Mouse (Mus musculus) ES-Bruce4 (cell line): ENCODE data around the gene Exph5. TPM values are rescaled to one million over a fixed set of nuclear protein-coding genes. Genes with fewer than 3 reads are reported as not detected.

ENCODE experiments used
- H3K27ac ChIP-seq: 2 replicates; pipeline ENCODE4 v1.5.1; 2012; ENCODE audit warnings: low read length, inconsistent platforms; ENCODE audit not compliant: insufficient read depth
- H3K27me3 ChIP-seq: 2 replicates; pipeline ENCODE4 v1.6.1; 2012; ENCODE audit warnings: mild to moderate bottlenecking, low read length, inconsistent platforms; ENCODE audit not compliant: control insufficient read depth, poor library complexity, insufficient read depth, severe bottlenecking
- H3K36me3 ChIP-seq: 2 replicates; pipeline ENCODE4 v1.6.1; 2012; ENCODE audit warnings: inconsistent platforms, mild to moderate bottlenecking, low read length, moderate library complexity; ENCODE audit not compliant: control insufficient read depth, poor library complexity, insufficient read depth, severe bottlenecking
- H3K4me1 ChIP-seq: one replicate; pipeline ENCODE4 v1.8.1; 2011; ENCODE audit warnings: low read length; ENCODE audit not compliant: control insufficient read depth, insufficient read depth
- H3K4me3 ChIP-seq: 2 replicates; pipeline ENCODE4 v1.5.1; 2011; ENCODE audit warnings: low read depth, mild to moderate bottlenecking, low read length
- H3K9ac ChIP-seq: 2 replicates; pipeline ENCODE4 v1.6.1; 2012; ENCODE audit warnings: low read depth, mild to moderate bottlenecking, inconsistent platforms; ENCODE audit not compliant: poor library complexity, severe bottlenecking
- H3K9me3 ChIP-seq: replicated peaks from 2 replicates; pipeline ENCODE4 v1.6.1; 2012; ENCODE audit warnings: mild to moderate bottlenecking, low read length, inconsistent platforms; ENCODE audit not compliant: control insufficient read depth, poor library complexity, insufficient read depth, severe bottlenecking
- CTCF ChIP-seq: IDR thresholded peaks from one replicate; pipeline ENCODE4 v1.8.1; 2011; ENCODE audit warnings: low read depth, low read length
- EP300 ChIP-seq: IDR thresholded peaks from 2 replicates; pipeline ENCODE4 v1.6.1; 2011; ENCODE audit warnings: low read depth, low read length; ENCODE audit not compliant: insufficient read depth
- POLR2A ChIP-seq: IDR thresholded peaks from one replicate; pipeline ENCODE4 v1.8.1; 2011; ENCODE audit warnings: low read length; ENCODE audit not compliant: insufficient read depth
- polyA plus RNA-seq: library from polyadenylated mRNA; stranded (reverse); fragments of >200 nt; gene quantifications from 2 replicates; pipeline ENCODE4 v1.2.4, GENCODE M21; 2011; ENCODE audit warnings: low read depth; ENCODE audit not compliant: missing spikeins, insufficient read depth, insufficient read length

Gene Exph5
- polyA plus RNA-seq, 1 experiment, result 0.40 TPM

DNA sequence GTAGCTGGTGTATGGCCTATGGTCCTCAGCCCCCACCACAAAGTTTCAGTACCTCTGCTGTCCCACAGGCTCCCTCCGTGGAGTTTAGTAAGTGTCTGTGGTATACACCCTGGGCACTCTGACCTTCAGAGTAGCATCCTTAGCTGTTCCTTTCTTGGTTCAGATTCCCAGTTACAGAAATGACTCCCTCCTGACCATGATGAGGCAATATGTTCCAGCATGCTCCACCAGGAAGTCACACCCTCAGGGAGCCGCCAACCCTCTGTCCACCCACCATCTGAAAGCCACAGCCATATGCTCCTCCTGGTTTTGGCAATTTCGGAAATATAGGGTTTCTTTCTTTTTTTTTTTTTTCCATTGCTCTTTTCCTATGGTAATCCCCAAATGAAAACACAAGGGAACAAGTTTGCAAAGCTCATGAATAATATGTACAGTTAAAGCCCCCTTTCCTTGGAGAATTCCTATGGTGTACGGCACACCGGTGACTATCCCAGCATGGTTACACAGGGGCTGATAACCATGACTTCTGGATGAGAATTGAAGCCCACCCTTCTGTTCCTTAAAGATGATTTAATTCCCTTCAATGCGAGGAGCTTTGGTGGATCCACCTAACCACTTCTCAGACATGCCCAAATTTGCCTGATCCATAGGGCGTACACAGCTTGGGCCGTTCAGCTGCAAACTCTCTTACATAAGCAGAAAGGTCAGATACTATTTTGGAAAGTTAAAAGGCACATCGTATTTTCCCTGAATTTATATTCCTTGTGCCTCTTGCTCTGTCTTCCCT lies 43.4 kb downstream of the Exph5 start:
- H3K27me3 ChIP-seq, result no peaks in the 10 kb centered on the region
- no peak overlapping the region for H3K4me3 ChIP-seq
- no peaks in the 10 kb centered on the region for H3K9me3 ChIP-seq
- no peaks in the 10 kb centered on the region for H3K36me3 ChIP-seq
- TF ChIP-seq CTCF, result no peak
- no peak for TF ChIP-seq POLR2A
- TF ChIP-seq EP300, result no peak
- no peaks in the 10 kb centered on the region for H3K4me1 ChIP-seq
- no peak overlapping the region for H3K9ac ChIP-seq
- no peak overlapping the region for H3K27ac ChIP-seq

DNA sequence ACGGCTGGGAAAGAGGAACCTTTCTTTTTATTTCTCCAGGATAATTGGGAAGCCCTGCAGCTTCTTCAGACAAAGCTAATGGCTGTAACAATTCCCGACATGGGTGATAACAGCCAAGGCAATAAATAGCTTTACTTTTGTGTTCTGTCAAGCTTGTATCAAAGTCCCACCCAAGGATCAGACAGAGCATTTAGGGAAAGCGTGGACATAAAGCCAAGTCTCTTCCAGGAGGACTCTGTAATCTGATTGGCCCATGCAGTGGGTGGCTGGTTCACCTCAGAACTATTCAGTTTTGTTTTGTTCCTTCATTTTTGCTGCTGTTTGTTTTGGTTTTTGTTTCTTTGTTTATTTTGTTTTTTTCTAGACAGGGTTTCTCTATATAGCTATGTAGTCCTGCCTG lies 44.3 kb downstream of the Exph5 start:
- Histone ChIP-seq H3K36me3 (no peaks in the 10 kb centered on the region), H3K9ac (no peak overlapping the region), H3K27ac (no peak overlapping the region), H3K4me3 (no peak overlapping the region), H3K4me1 (no peaks in the 10 kb centered on the region), H3K27me3 (no peaks in the 10 kb centered on the region), H3K9me3 (no peaks in the 10 kb centered on the region)
- TF ChIP-seq EP300, result no peak
- TF ChIP-seq POLR2A, result no peak
- no peak for TF ChIP-seq CTCF

DNA sequence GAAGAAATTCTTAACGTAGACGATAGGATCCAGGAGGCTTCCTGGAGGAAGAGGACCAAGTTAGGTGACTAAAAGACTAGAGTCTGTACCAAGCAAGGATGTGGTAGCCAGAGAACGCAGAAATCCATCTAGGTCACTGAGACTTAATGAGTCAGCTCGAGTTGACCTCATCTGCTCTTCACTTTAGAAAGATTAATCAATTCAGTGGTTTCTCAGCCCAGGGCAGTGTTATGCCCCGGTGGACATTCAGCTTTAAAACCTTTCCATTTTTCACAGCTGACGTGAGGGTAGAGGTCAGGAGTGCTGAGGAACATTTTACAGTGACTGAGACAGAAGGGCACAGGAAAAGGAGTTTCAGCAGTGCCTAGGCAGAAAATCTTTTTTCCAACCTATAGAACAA lies 44.9 kb downstream of the Exph5 start:
- no peak for TF ChIP-seq EP300
- no peak for TF ChIP-seq CTCF
- no peak overlapping the region for H3K4me3 ChIP-seq

DNA sequence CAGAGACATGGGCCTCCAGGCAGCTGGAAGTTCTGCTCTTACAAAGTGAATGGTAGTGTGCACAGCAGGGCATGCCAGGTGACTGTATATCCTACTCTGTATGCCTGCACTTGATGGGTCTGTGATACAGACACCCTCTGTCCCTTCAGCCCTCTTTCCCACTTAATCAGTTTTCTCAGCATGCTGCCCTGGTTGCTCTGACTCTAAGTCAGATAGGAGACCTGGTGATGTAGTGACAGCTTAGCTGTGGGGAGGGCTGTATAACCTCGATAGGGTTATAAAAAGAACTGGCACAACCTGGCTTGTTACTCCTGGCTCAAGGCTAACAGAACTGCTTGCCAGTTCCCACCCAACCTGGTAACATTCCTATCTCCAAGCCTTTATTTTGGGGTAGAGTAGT lies 47.7 kb downstream of the Exph5 start:
- Histone ChIP-seq H3K9ac (no peak overlapping the region), H3K27ac (no peak overlapping the region), H3K9me3 (no peaks in the 10 kb centered on the region), H3K36me3 (no peaks in the 10 kb centered on the region), H3K4me3 (no peak overlapping the region), H3K4me1 (no peaks in the 10 kb centered on the region), H3K27me3 (no peaks in the 10 kb centered on the region)
- no peak for TF ChIP-seq POLR2A
- no peak for TF ChIP-seq CTCF
- no peak for TF ChIP-seq EP300

More for the DNA sequence above, 44.9 kb downstream of the Exph5 start:
- Histone ChIP-seq H3K27me3 (no peaks in the 10 kb centered on the region), H3K27ac (no peak overlapping the region), H3K36me3 (no peaks in the 10 kb centered on the region), H3K9me3 (no peaks in the 10 kb centered on the region), H3K9ac (no peak overlapping the region), H3K4me1 (no peaks in the 10 kb centered on the region)

DNA sequence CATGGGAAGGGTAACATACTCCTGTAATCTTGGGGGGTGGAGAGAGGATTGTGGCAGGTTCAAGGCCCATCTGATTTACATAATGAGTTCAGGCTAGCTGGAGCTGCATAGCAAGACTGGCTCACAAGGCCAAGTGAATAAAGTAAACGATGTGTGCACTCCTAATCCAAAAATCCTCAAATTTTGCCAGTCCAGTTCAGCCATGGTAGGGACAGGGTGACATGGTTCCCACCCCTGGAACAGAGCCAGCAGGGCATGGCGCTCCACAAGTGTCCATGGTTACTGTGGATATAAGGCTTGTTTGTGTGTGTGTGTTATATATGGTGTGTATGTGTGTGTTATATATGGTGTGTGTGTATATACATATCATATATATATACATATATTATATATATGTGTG lies 48.9 kb downstream of the Exph5 start:
- Histone ChIP-seq H3K9me3 (no peaks in the 10 kb centered on the region), H3K9ac (no peak overlapping the region), H3K4me1 (no peaks in the 10 kb centered on the region), H3K27me3 (no peaks in the 10 kb centered on the region), H3K27ac (no peak overlapping the region), H3K4me3 (no peak overlapping the region), H3K36me3 (no peaks in the 10 kb centered on the region)
- TF ChIP-seq EP300 (no peak), POLR2A (no peak), CTCF (no peak)

DNA sequence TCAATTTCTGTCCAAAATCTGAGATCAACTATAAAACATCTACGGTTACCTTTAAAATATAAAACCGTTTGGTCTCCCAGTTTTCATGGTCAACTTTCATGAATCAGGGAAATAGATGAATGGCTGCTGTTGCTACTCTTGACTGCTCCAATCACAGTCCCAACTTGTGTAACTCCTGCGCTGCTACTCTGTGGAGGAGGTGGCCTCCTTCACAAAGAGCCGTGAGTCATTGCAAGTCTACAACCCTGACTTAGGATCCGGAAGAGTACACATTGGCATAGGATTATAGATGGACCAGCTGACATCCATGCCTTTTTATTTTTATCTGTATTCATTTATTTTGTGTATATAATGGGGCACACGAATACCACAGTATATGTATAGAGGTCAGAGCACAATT lies 50.4 kb downstream of the Exph5 start:
- no peaks in the 10 kb centered on the region for H3K27me3 ChIP-seq
- H3K36me3 ChIP-seq, result no peaks in the 10 kb centered on the region
- TF ChIP-seq POLR2A, result no peak
- TF ChIP-seq CTCF, result no peak
- no peak for TF ChIP-seq EP300
- no peak overlapping the region for H3K4me3 ChIP-seq
- no peaks in the 10 kb centered on the region for H3K9me3 ChIP-seq
- no peaks in the 10 kb centered on the region for H3K4me1 ChIP-seq
- no peak overlapping the region for H3K9ac ChIP-seq
- no peak overlapping the region for H3K27ac ChIP-seq
